Mouse (Mus musculus): ENCODE data around the gene Gm21992.

DNA sequence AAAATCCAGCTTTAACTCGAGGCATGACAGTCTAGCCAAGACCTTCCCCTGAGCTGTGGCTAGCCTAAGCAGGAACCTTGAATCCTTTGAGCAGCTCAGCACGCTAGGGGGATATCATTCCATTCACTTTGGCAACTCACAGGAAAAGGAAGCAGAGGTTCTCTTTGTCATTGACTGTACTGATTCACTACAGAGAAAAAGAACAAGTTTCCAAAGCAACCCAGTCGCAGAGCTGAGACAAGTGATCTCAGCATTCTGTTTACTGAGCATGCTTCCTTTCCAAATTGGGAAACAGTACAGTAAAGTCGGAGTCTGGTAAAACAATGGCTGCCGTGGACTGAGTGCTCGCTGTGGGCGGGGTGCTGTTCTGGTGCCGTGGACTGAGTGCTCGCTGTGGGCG lies 102.6 kb downstream of the Gm21992 start:
- TF ChIP-seq CTCF (conservative IDR thresholded peaks at IDR 0.05; ENCODE audit: low read length): no peak
- no peak for TF ChIP-seq POU5F1 (IDR thresholded peaks at IDR 0.05; ENCODE audit: borderline replicate concordance, low read length)
- TF ChIP-seq NANOG (IDR thresholded peaks at IDR 0.05; ENCODE audit: borderline replicate concordance, low read length): no peak
